Mouse (Mus musculus): ENCODE results near the gene Greb1.

The Greb1 gene

DNA sequence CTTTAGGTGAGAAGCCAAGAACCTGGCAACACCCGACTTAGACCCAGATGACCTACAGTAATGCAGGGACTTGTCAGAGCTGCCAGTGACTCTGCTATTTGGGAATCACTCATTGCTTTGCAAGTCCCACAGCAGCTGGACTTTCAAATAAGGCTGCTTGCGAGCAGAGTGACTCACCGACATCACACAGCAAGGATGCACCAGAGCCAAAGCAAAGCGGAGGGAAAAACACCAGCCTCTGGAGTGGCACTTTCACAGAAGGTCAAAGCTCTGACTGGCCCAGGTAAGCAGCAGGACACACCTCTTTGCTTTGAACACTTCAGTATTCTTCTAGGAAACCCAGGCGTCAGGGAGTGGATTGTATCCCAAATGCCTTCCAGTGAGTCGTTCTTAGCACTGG lies 164.9 kb downstream of the Greb1 start:
- DNase-seq (ENCODE audit: inconsistent ontology term): no peak

DNA sequence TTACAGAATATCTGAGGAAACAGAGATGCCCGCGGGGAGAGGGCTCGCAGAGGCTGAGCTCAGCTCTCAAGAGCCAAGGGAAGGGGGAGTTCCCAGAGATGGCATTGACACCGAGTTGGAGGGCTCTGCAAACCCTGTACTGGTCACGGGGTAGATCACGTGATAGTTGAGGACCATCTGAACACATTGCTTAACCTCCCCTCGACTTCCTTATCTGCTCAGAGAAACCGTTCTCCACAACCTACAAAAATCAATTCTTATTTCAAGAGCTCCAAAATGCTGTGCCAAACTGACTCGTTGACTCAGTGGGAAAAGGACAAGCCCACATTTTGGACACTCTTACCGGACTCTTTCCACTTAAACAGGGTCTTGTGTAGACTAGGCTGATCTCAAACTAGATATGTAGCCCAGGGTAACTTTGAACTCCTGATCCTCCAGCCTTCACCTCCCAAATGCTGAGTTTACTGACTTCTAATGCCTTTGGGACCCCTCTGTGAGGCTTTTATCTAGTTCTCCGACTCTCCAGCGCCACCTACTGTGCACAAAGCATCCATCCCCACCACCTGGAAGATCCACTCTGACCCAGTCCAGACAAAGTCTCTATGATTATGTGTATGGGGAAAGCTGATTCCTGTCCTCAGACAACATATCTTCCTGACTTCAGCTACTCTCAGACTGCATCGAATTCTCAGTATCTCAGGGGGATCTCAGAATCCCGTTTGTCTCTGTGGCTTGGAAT lies 166.4 kb downstream of the Greb1 start:
- DNase-seq (ENCODE audit: inconsistent ontology term): peak; percentile 20

DNA sequence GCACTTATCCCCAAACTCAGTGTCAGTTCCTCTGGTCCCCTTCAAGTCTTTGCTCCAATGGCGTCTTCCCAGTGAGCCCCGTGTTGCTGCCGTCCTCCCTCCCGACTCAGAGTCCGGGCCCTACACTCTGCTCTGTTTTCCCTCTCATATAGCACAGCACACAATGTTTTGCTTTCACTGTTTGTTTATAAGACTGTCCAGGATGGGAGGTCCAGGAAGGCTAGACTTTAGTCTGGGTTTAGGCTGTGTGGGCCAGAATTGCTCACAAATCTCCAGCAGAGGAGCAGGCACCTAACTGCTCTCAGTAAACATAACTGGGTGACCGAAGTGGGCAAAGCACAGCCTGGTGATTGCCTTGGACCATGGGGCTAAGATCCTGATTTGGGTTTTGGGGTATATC lies 167.5 kb downstream of the Greb1 start:
- DNase-seq (ENCODE audit: inconsistent ontology term): no peak

DNA sequence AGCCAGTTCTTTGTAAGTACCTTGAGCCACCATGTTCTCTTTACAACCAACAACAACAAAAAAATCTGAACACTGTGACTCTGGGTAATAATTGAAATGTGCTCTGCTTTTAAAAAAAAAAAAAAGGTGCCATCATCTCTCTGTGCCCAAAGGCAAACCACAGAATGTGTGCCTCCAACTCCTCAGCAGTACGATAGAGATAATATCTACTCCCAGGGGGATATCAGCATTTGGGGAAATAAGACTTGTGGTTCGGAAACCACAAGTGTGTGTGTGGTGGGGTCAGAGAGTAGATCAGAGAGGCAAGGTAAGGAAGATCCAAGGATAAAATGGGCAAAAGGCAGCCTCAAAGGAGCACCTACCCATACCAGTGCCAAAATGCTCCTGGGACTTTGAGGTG lies 169.3 kb downstream of the Greb1 start:
- DNase-seq (ENCODE audit: inconsistent ontology term): no peak

DNA sequence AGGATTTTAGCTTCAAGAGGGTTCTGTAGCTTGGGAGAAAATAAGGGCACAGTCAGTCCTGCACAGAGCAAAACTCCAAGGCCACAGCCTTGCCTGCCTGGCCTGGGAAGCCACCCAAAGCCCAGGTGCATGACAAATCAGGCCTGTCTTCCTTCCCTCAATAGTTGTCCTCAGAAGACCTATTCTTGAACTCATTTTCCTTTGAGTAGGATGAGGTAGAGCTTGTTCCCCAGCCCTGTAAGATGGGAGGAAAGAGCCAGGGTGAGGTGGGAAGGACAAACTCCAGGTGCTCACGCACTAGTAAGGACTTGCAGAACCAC lies 169.9 kb downstream of the Greb1 start:
- DNase-seq (ENCODE audit: inconsistent ontology term): no peak

DNA sequence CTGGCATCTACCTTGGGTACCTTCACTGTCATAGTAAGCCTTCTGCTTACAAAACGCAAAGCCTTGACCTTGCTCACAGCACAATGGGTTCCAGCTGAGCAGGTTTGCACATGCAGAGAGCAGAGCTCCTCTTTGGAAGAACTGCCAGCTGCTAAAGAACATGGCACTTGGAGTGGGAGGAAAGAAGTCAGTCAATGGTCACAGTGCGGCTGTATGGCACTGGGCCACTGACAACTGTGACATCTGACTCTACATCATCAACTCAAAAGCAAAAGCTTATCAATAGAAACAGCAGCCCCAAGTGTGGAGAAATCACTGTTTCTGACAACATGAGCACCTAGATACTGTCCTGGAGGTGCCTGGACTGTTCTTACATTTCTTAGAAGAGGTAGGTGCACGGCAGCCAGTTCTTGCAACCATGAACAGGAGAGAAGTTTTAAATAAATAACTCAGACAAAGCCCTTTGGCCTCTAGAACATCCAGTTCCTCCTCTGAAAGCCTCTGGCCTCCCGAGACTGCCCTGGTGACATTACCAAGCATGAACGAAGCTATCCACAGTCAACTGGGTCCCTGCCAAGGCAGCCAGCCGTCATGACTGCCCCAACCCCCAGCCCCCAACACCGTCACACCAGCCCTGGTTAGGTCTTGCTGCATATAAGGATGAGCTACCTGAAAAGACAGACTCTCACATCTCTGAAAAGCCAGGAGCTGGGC lies 170.4 kb downstream of the Greb1 start:
- DNase-seq (ENCODE audit: inconsistent ontology term): no peak
